Mouse (Mus musculus) forelimb bud, embryonic 11.5 days (tissue): ENCODE results near the gene Spop.

Experiments
- DNase-seq: peaks from one replicate; pipeline ENCODE4 v3.0.0-alpha.2; 2012; ENCODE audit warnings: low read depth, low spot score

The Spop gene

GRCm38 (mm10) chr11:95413641-95414535 lies at the start of gene Spop:
Spop (plus strand) TSS chr11:95414080.
- peak; percentile 95 for DNase-seq

DNA sequence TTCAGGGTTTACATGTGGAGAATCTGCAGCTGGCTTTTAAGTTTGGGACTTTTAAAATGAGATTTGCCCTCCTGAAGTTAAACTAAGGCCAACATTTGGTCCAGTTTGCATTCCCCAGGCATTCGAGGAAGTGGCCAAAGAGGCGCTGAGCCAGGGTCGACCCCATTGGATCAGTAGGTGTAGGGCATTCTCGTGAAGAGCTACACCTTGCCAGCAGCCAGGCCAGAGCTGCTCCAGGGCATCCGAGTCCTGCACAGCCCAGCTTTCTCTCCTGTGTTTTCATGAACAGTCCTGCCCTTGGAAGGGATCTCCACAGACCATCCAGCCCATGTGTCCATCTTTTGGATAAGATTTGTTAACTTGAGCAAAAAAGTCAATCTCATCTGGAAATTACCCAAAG lies 49.5 kb upstream of the Spop start:
- DNase-seq: no peak

GRCm38 (mm10) chr11:95365596-95365995 lies 48.3 kb upstream of the Spop start:
- DNase-seq: no peak

DNA sequence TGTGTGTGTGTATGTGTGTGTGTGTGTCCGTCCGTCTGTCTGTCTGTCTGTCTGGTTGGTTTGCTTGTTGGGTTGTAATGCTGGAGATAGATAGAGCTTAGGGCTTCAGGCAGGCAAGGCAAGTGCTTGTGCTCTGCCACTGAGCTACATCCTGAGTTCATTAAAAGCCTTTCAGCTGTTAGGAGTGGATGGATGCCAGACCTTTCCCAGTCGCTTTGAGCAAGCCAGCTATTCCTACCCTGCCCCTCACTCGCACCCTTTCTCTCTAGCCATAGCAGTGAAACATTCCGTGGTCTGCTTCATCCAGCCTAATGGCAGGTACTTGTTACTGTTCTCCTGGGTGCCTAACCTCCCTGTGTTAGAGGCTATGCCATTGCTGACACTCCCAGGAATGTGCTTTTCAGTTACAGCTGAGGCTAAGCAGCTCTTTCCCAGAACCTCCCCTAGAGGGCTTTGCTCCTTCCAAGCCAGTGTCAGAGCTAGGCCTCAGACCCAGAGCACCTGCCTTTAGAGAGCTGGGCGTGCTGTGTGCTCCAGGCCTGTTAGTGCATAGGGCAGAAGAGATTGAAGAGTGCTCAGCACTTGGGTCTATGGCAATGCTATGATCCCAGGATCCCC lies 47.5 kb upstream of the Spop start:
- no peak for DNase-seq

GRCm38 (mm10) chr11:95367011-95367735 lies 46.7 kb upstream of the Spop start:
- DNase-seq: no peak

DNA sequence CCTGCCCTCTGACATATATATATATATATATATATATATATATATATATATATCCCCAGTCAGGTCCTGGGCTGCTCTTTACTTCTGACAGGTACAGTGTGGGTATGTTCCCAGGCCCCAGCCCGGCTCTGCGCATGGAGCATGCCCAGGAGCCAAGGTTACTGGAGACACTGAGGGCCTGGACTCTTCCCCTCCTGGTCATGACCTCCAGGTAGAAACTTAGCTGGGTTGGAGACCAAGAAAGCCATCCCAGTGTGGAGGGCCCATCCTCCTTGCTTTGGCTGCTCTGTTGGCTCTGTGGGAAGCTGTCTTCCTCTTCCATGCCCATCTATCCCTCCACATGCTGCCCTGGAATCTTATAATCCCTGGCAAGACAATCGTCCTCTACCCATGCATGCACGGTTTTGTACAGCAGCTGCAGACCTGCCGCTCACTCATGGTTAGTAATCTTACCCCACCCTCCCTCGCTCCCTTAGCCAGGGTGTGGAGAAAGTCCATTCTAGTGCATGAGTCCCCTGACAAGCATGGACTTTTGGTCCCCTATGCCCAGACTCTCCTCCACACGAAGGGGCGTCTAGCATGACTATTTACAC lies 45.6 kb upstream of the Spop start:
- no peak for DNase-seq

- DNase-seq: no peak
These were observed 45.0 kb upstream of the Spop start for GRCm38 (mm10) chr11:95368871-95369270.

DNA sequence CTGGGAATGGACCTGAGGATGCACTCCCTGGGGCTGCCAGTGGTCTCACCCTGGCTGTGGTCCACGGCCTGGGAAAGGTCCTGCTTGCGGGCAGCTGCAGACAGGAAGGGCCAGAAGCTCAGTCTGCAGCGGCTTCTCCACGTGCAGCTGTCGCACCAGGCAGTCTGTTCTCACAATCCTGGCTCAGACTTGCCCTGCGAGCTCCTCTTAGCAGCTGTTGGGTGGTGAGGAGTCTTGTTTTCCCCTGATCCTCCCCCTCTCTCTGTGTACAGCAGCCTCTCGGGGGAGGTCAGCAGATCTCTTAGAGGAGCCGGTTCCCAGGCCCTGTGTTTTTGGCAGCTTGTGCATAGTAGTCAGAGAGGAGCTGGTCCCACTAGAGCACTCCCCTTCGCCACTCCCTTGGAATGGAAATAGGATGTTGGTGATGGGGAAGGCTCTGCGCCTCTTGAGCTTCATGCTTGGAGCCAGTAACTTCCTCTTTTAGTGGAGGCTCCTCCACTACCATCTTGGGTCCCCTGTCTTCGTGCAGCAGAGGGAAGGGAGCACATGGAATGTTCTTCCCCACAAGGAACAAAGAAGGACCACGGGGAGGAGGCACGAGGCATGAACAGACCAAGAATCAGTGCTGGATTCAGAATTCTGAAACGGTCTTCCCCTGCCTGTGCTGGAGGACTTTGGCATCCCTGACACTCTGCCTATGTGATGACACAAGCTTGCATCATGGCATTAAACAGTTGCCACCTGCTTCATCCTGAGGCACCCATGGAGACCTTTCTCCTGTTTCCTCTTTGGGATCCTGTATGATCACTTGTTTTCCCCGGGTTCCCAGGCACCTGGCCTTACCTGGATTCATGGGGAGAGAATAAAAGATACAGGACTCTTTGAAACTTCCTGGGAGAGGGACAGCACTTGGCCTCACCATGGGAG lies 43.7 kb upstream of the Spop start:
- DNase-seq: no peak

- no peak for DNase-seq
These were observed 42.7 kb upstream of the Spop start for GRCm38 (mm10) chr11:95371182-95371581.

DNA sequence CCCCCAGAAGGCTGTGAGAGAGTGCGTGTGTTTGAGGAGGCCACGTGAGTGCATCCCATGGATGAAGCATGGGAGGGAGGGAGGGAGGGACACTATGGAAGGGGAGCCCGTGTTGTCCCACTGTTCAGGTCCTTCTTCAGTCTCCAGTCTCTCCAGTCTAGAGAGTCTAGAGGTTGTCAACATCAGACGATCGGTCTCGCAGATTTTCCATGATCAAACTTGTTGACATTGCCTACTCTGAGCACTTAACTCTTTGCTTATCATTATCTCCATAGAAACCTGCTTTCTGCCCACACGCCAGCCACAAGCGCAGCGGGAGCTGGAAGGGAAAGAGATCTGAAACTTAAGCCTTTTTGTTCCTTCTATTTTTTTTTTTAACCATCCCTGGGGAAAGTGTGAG lies 35.0 kb upstream of the Spop start:
- DNase-seq: no peak

GRCm38 (mm10) chr11:95379552-95379951 lies 34.3 kb upstream of the Spop start:
- DNase-seq: no peak

- no peak for DNase-seq
These were observed 33.2 kb upstream of the Spop start for GRCm38 (mm10) chr11:95380711-95381110.

DNA sequence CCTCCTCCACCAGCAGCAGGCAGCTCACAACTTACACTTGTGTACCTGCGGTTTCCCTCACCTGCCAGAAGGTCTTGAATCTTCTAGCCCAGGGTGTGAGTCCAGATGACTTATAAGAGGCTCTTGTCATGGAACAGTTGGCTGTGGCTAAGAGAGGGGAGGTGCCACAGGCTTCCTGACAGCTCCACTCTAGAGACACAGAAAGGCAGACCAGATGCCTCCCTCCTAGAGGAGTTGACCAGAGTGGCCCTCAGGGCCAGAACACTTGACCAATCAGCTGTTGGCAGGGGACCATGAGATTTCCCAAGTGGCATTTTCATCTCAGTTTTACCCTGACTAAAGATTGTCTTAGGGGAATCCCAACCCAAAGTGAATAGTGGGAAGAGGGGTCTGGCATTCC lies 32.7 kb upstream of the Spop start:
- DNase-seq: no peak

- no peak for DNase-seq
These were observed 30.4 kb upstream of the Spop start for GRCm38 (mm10) chr11:95383331-95383986.

- DNase-seq: no peak
These were observed 29.9 kb upstream of the Spop start for GRCm38 (mm10) chr11:95384004-95384318.

DNA sequence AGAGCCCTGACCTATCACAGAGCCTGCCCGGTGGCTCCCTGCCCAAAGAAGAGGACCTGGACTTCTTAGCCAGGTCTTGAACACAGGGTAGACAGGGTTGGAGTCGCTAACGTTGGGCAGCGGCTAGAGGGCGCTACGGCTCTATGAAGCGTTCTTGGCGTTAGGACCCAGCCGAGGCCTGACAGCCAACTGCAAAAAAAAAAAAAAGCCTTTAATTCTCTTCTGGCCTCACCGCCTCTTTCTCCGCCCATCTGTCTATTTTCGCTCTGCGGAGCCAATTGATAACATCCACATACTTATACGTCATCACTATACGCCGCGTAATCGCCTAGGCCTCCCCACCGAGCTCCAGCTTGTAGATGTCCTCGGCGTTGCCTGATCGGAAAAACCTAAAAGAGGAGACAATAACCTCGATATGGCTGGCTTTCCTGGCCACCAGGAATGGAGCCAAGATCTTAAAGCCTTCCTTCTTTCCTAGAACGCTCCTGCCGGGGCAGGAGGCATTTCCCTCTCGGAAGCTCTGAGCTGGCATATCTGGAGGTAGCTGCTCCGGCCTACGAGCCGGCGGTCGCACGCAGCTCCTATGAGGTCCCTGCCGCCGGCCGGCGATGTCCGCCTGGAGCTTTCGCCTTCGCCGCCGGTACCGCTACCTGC lies 29.4 kb upstream of the Spop start, which contains the start of gene Slc35b1:
Gene Slc35b1 (plus strand): TSS at position 374 of the 654 bp plus-strand sequence.
- DNase-seq: peak; percentile 99

DNA sequence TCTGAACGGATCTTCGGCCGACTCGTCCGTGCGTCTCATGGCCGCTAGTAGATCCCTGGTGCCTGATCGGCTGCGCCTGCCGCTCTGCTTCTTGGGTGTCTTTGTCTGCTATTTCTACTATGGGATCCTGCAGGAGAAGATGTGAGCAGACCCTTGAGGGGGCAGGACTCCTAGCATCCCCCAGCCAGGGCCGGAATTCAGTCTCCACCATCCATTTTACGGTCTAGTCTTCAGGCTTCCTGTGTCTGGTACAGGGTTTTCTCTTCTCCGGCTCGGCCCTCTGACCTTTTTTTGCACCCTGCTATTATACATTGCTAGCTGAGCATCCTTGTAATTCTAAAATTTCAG lies 28.9 kb upstream of the Spop start:
- no peak for DNase-seq

GRCm38 (mm10) chr11:95387354-95387753 lies 26.5 kb upstream of the Spop start:
- no peak for DNase-seq

DNA sequence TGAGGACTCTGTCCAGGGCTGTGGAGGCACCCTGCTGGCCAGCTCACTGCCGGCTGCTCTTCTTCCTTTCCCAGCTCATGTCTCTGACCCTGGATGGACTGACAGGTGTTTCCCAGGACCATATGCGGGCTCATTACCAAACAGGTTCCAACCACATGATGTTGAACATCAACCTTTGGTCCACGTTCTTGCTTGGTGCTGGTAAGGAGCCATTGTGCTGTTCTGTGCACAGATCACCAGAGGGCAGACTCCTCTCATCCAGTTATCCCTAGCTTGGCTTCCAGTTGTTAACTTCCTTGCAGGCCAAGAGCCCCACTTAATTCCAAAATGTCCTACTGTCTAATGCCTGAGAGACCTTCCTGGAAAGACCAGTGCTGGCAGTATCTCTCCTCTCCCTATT lies 24.9 kb upstream of the Spop start:
- DNase-seq: no peak

DNA sequence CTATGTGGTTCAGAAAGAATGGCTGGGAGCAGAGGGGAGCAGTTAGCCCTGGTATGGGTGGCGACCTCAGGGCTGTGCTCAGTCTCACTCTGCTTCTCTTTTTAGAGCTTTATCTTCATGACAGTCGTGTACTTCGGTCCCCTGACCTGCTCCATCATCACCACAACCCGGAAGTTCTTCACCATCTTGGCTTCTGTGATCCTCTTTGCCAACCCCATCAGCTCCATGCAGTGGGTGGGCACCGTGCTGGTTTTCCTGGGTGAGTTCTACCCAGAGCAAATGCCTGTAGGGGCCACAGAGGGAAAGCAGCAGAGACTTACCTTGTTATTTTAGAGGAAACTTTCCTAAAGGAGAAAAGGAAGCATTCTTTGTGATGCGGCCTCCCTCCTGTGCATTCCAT lies 23.5 kb upstream of the Spop start:
- DNase-seq: no peak
